Mouse (Mus musculus): ENCODE results near the gene Cst6.

GRCm38 (mm10) chr19:5337975-5338374 is 11.4 kb downstream of the Cst6 start:
- no peak for TF ChIP-seq EP300 (IDR thresholded peaks at IDR 0.05; ENCODE audit: low read depth)
- TF ChIP-seq CTCF (IDR thresholded peaks at IDR 0.05; ENCODE audit: low read depth), result peak; percentile 95
